Mouse (Mus musculus) megakaryocyte progenitor cell, adult 5-6 weeks (primary cell): ENCODE data around the gene Tpst1. TPM values are rescaled to one million over a fixed set of nuclear protein-coding genes. Genes with fewer than 3 reads are reported as not detected.

Experiments used
- ATAC-seq: replicated peaks from 2 replicates; pipeline ENCODE4 v1.8.0; 2016; ENCODE audit warnings: mild to moderate bottlenecking, moderate TSS enrichment, inconsistent platforms; ENCODE audit not compliant: poor library complexity
- total RNA-seq, 2 experiments: library from RNA; stranded (forward) in 1 of 2; stranded (reverse) in 1 of 2; fragments of 157-497, 149-512 nt in 1 of 2; fragments of 200-1000 nt in 1 of 2; gene quantifications; 2 replicates each; pipeline versions ENCODE4 v1.2.3 to v1.2.4; 2015 to 2017

Gene Tpst1
- total RNA-seq, 2 experiments from 2014 or later: 6.8 to 10.6 TPM

GRCm38 (mm10) chr5:130182541-130182821 is 109.4 kb downstream of the Tpst1 start:
- ATAC-seq: no peak

DNA sequence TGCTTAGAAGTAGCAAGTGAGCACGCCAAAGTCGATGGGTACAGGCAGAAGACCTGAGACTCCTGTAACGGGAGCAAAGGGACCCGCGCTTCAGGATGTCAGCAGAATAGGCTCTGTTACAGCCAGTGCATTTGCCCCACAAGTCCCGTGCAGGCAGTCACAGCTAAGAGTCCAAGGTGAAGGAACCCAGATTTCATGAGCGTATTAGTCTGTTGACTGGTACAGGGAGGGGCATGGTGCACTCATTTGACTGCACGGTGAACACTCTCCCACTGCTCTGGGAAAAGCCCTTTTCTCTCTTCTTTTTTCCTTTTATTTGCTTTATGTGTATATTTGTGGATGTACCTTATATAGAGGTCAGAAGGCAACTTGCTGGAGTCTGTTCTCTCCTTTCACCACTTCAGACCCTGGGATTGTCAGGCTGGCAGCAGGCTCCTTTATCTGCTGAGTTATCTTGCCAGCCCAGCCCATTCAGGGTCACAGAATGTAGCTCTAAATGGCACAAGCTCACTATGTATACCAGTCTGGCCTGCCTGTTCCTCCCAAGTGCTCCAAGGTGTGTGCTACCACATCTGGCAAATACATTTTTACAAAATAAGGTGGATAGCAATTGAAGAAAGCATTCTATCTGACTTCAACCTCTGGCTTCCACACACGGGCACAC is 111.2 kb downstream of the Tpst1 start:
- peak; percentile 67 for ATAC-seq

GRCm38 (mm10) chr5:130185312-130185711 is 112.2 kb downstream of the Tpst1 start:
- no peak for ATAC-seq

Other genes with a start within 250 kb of the Tpst1 start
- 6.2 and 7.6 TPM in 2 replicates for gene Sumf2, start 226.3 kb upstream of the Tpst1 start, total RNA-seq (2015)
- 18.5 and 25.8 TPM in 2 replicates for gene Sumf2, start 226.3 kb upstream of the Tpst1 start, total RNA-seq (2017)
- 404 and 447 TPM in 2 replicates for gene Chchd2, start 185.9 kb upstream of the Tpst1 start, total RNA-seq (2015)
- gene Chchd2, start 185.9 kb upstream of the Tpst1 start, total RNA-seq (2017): 176 and 233 TPM in 2 replicates
- gene Zbed5, start 177.6 kb upstream of the Tpst1 start, total RNA-seq (2015): 3.2 and 4.2 TPM in 2 replicates
- 2.4 and 2.8 TPM in 2 replicates for gene Zbed5, start 177.6 kb upstream of the Tpst1 start, total RNA-seq (2017)
- gene Phkg1, start 174.8 kb upstream of the Tpst1 start, total RNA-seq (2015): 0.12 TPM in 1 of 2 replicates, not detected in the other
- gene Phkg1, start 174.8 kb upstream of the Tpst1 start, total RNA-seq (2017): 0.14 and 0.33 TPM in 2 replicates
- gene Nupr1l, start 164.8 kb upstream of the Tpst1 start, total RNA-seq (2015): 1.3 TPM in 1 of 2 replicates, not detected in the other
- gene Nupr1l, start 164.8 kb upstream of the Tpst1 start, total RNA-seq (2017): 0.29 and 0.84 TPM in 2 replicates
- gene Vkorc1l1, start 131.4 kb upstream of the Tpst1 start, total RNA-seq (2015): 60.1 and 72.6 TPM in 2 replicates
- gene Vkorc1l1, start 131.4 kb upstream of the Tpst1 start, total RNA-seq (2017): 25.7 and 34.0 TPM in 2 replicates
- gene Gusb, start 70.3 kb upstream of the Tpst1 start, total RNA-seq (2015): 137 and 148 TPM in 2 replicates
- 77.6 and 90.6 TPM in 2 replicates for gene Gusb, start 70.3 kb upstream of the Tpst1 start, total RNA-seq (2017)
- gene Asl, start 44.1 kb upstream of the Tpst1 start, total RNA-seq (2015): 22.7 and 23.0 TPM in 2 replicates
- gene Asl, start 44.1 kb upstream of the Tpst1 start, total RNA-seq (2017): 19.2 and 32.1 TPM in 2 replicates
- gene Crcp, start 44.0 kb upstream of the Tpst1 start, total RNA-seq (2015): 39.3 and 40.3 TPM in 2 replicates
- gene Crcp, start 44.0 kb upstream of the Tpst1 start, total RNA-seq (2017): 36.6 and 62.7 TPM in 2 replicates
- gene Kctd7, start 71.5 kb downstream of the Tpst1 start, total RNA-seq (2015): 1.9 and 2.7 TPM in 2 replicates
- gene Kctd7, start 71.5 kb downstream of the Tpst1 start, total RNA-seq (2017): 2.3 and 5.3 TPM in 2 replicates
- 16.0 and 20.1 TPM in 2 replicates for gene Rabgef1, start 98.5 kb downstream of the Tpst1 start, total RNA-seq (2015)
- 16.2 and 28.2 TPM in 2 replicates for gene Rabgef1, start 98.5 kb downstream of the Tpst1 start, total RNA-seq (2017)
- 61.7 and 64.2 TPM in 2 replicates for gene Tmem248, start 143.8 kb downstream of the Tpst1 start, total RNA-seq (2015)
- 75.6 and 75.9 TPM in 2 replicates for gene Tmem248, start 143.8 kb downstream of the Tpst1 start, total RNA-seq (2017)
- gene Sbds, start 182.2 kb downstream of the Tpst1 start, total RNA-seq (2015): 48.9 and 54.6 TPM in 2 replicates
- gene Sbds, start 182.2 kb downstream of the Tpst1 start, total RNA-seq (2017): 91.9 and 103 TPM in 2 replicates
- 15.3 and 17.0 TPM in 2 replicates for gene Tyw1, start 182.3 kb downstream of the Tpst1 start, total RNA-seq (2015)
- 37.7 and 42.0 TPM in 2 replicates for gene Tyw1, start 182.3 kb downstream of the Tpst1 start, total RNA-seq (2017)